Mouse (Mus musculus) heart, embryonic 10.5 days (tissue): ENCODE results near the gene App. TPM values are rescaled to one million over a fixed set of nuclear protein-coding genes. Genes with fewer than 3 reads are reported as not detected.

ENCODE experiments used
- DNase-seq: peaks from one replicate; pipeline ENCODE4 v3.0.0-alpha.2; 2017; ENCODE audit warnings: low spot score
- H3K27ac ChIP-seq: fragments of 300-500 bp; sonication (generic); 2 replicates; pipeline ENCODE4 v1.5.1; 2016; ENCODE audit warnings: mild to moderate bottlenecking
- H3K27me3 ChIP-seq: fragments of 300-500 bp; sonication (generic); 2 replicates; pipeline ENCODE4 v1.6.1; 2016; ENCODE audit warnings: mild to moderate bottlenecking; ENCODE audit not compliant: poor library complexity, insufficient read depth, severe bottlenecking
- H3K36me3 ChIP-seq: fragments of 300-500 bp; sonication (generic); 2 replicates; pipeline ENCODE4 v1.6.1; 2016; ENCODE audit warnings: mild to moderate bottlenecking, moderate library complexity
- H3K4me1 ChIP-seq: fragments of 300-500 bp; sonication (generic); 2 replicates; pipeline ENCODE4 v1.6.1; 2016; ENCODE audit warnings: mild to moderate bottlenecking
- H3K4me3 ChIP-seq: fragments of 300-500 bp; sonication (generic); 2 replicates; pipeline ENCODE4 v1.5.1; 2016; ENCODE audit warnings: mild to moderate bottlenecking, moderate library complexity
- H3K9me3 ChIP-seq: fragments of 300-500 bp; sonication (generic); 2 replicates; pipeline ENCODE4 v1.6.1; 2016; ENCODE audit warnings: mild to moderate bottlenecking, moderate library complexity
- WGBS: fragments of 180-500 bp; shearing (Covaris S2); methylation state at CpG from one replicate; pipeline ENCODE4 v1.1.7; 2016; 5-methylcytosine and 5-hydroxymethylcytosine counted together
- polyA plus RNA-seq: library from polyadenylated mRNA; unstranded; fragments of >200 nt; fragmentation: Nextera tagmentation; extraction: Ambion mirVana; gene quantifications from 2 replicates; pipeline ENCODE4 v1.2.1, GENCODE M21; 2016

Gene App
- polyA plus RNA-seq, 1 experiment from 2014 or later: 144 TPM

- Histone ChIP-seq H3K4me3 (no peak overlapping the region), H3K4me1 (peaks cover 10% of the 10 kb centered on the region), H3K27ac (no peak overlapping the region), H3K9me3 (no peaks in the 10 kb centered on the region), H3K27me3 (no peaks in the 10 kb centered on the region), H3K36me3 (peaks cover 50% of the 10 kb centered on the region)
- DNase-seq: no peak
- 89% methylated on average over 7 of the region's 7 CpGs for WGBS
Observed at GRCm38 (mm10) chr16:84969026-84969425, 204.5 kb downstream of the App start.

- no peak overlapping the region for H3K4me3 ChIP-seq
- H3K9me3 ChIP-seq: no peaks in the 10 kb centered on the region
- WGBS: 78% methylated on average over 4 of the region's 4 CpGs
- no peak overlapping the region for H3K27ac ChIP-seq
- H3K27me3 ChIP-seq: no peaks in the 10 kb centered on the region
- DNase-seq: no peak
- peaks cover under 1% of the 10 kb centered on the region; the same call in 1 of the 2 replicates for H3K4me1 ChIP-seq
- peaks cover 63% of the 10 kb centered on the region for H3K36me3 ChIP-seq
Observed at GRCm38 (mm10) chr16:84966983-84967382, 206.6 kb downstream of the App start.

GRCm38 (mm10) chr16:84966096-84966495 lies 207.5 kb downstream of the App start:
- H3K4me3 ChIP-seq: no peak overlapping the region
- no peak overlapping the region for H3K27ac ChIP-seq
- peaks cover 68% of the 10 kb centered on the region for H3K36me3 ChIP-seq
- H3K9me3 ChIP-seq: no peaks in the 10 kb centered on the region
- WGBS: 90% methylated on average over 13 of the region's 13 CpGs
- no peaks in the 10 kb centered on the region for H3K27me3 ChIP-seq
- H3K4me1 ChIP-seq: no peaks in the 10 kb centered on the region
- DNase-seq: no peak

- 68% methylated on average over 9 of the region's 9 CpGs for WGBS
- no peaks in the 10 kb centered on the region for H3K4me1 ChIP-seq
- H3K36me3 ChIP-seq: peaks cover 75% of the 10 kb centered on the region
Observed at GRCm38 (mm10) chr16:84963960-84964359, 209.6 kb downstream of the App start.

GRCm38 (mm10) chr16:84963527-84963926 lies 210.0 kb downstream of the App start:
- H3K36me3 ChIP-seq: peaks cover 74% of the 10 kb centered on the region

More at GRCm38 (mm10) chr16:84963960-84964359, 209.6 kb downstream of the App start:
- H3K27ac ChIP-seq: no peak overlapping the region
- H3K27me3 ChIP-seq: no peaks in the 10 kb centered on the region
- no peak for DNase-seq
- H3K9me3 ChIP-seq: no peaks in the 10 kb centered on the region
- no peak overlapping the region for H3K4me3 ChIP-seq

GRCm38 (mm10) chr16:84957253-84957652 lies 216.3 kb downstream of the App start:
- H3K27ac ChIP-seq: no peak overlapping the region
- DNase-seq: no peak
- 60% methylated on average over 6 of the region's 6 CpGs for WGBS
- H3K4me3 ChIP-seq: no peak overlapping the region
- peaks cover 10% of the 10 kb centered on the region for H3K4me1 ChIP-seq
- no peaks in the 10 kb centered on the region for H3K27me3 ChIP-seq
- H3K36me3 ChIP-seq: peaks cover 66% of the 10 kb centered on the region
- no peaks in the 10 kb centered on the region for H3K9me3 ChIP-seq

More at GRCm38 (mm10) chr16:84963527-84963926, 210.0 kb downstream of the App start:
- H3K9me3 ChIP-seq: no peaks in the 10 kb centered on the region
- no peaks in the 10 kb centered on the region for H3K4me1 ChIP-seq
- H3K27me3 ChIP-seq: no peaks in the 10 kb centered on the region
- DNase-seq: no peak
- H3K27ac ChIP-seq: no peak overlapping the region
- no peak overlapping the region for H3K4me3 ChIP-seq
- 85% methylated on average over 12 of the region's 12 CpGs for WGBS

GRCm38 (mm10) chr16:84956690-84957089 lies 216.9 kb downstream of the App start:
- WGBS: 80% methylated on average over 2 of the region's 2 CpGs
- no peak for DNase-seq
- peaks cover 10% of the 10 kb centered on the region for H3K4me1 ChIP-seq
- H3K36me3 ChIP-seq: peaks cover 66% of the 10 kb centered on the region
- H3K27ac ChIP-seq: no peak overlapping the region
- no peaks in the 10 kb centered on the region for H3K27me3 ChIP-seq
- H3K9me3 ChIP-seq: no peaks in the 10 kb centered on the region
- no peak overlapping the region for H3K4me3 ChIP-seq

- H3K27ac ChIP-seq: no peak overlapping the region
- H3K36me3 ChIP-seq: peaks cover 63% of the 10 kb centered on the region
- WGBS: 43% methylated on average over 1 of the region's 1 CpGs
Observed at GRCm38 (mm10) chr16:84955840-84956239, 217.7 kb downstream of the App start.

GRCm38 (mm10) chr16:84955204-84955839 lies 218.2 kb downstream of the App start:
- 32% methylated on average over 26 of the region's 26 CpGs for WGBS
- peaks cover 58% of the 10 kb centered on the region for H3K36me3 ChIP-seq
- no peak overlapping the region for H3K4me3 ChIP-seq

More at GRCm38 (mm10) chr16:84955840-84956239, 217.7 kb downstream of the App start:
- Histone ChIP-seq H3K4me1 (peaks cover 10% of the 10 kb centered on the region), H3K9me3 (no peaks in the 10 kb centered on the region), H3K4me3 (no peak overlapping the region), H3K27me3 (no peaks in the 10 kb centered on the region)
- DNase-seq: no peak

GRCm38 (mm10) chr16:84931024-84931423 lies 242.5 kb downstream of the App start:
- H3K4me3 ChIP-seq: no peak overlapping the region
- H3K36me3 ChIP-seq: no peaks in the 10 kb centered on the region
- H3K9me3 ChIP-seq: no peaks in the 10 kb centered on the region
- no peaks in the 10 kb centered on the region for H3K4me1 ChIP-seq
- DNase-seq: no peak
- no peaks in the 10 kb centered on the region for H3K27me3 ChIP-seq
- H3K27ac ChIP-seq: no peak overlapping the region
- 83% methylated on average over 3 of the region's 3 CpGs for WGBS

More at GRCm38 (mm10) chr16:84955204-84955839, 218.2 kb downstream of the App start:
- no peaks in the 10 kb centered on the region for H3K9me3 ChIP-seq
- peak; percentile 89 for DNase-seq
- H3K4me1 ChIP-seq: peaks cover 10% of the 10 kb centered on the region
- H3K27ac ChIP-seq: no peak overlapping the region
- no peaks in the 10 kb centered on the region for H3K27me3 ChIP-seq

- 100% methylated on average over 1 of the region's 1 CpGs for WGBS
- no peak overlapping the region for H3K4me3 ChIP-seq
- H3K27me3 ChIP-seq: no peaks in the 10 kb centered on the region
- no peaks in the 10 kb centered on the region for H3K4me1 ChIP-seq
- H3K9me3 ChIP-seq: no peaks in the 10 kb centered on the region
- no peak for DNase-seq
- H3K27ac ChIP-seq: no peak overlapping the region
- no peaks in the 10 kb centered on the region for H3K36me3 ChIP-seq
Observed at GRCm38 (mm10) chr16:84927827-84928226, 245.7 kb downstream of the App start.

GRCm38 (mm10) chr16:84919649-84920308 lies 253.8 kb downstream of the App start:
- DNase-seq: no peak
- WGBS: 59% methylated on average over 5 of the region's 5 CpGs

GRCm38 (mm10) chr16:84919087-84919486 lies 254.5 kb downstream of the App start:
- 80% methylated on average over 3 of the region's 3 CpGs for whole genome bisulfite sequencing
- no peak for DNase-seq
- Histone ChIP-seq H3K27me3 (no peaks in the 10 kb centered on the region), H3K27ac (no peak overlapping the region), H3K4me3 (no peak overlapping the region), H3K9me3 (no peaks in the 10 kb centered on the region), H3K36me3 (no peaks in the 10 kb centered on the region), H3K4me1 (0 out of 2 replicates have a peak, but pooled peaks cover 3% of the 10 kb centered on the region)

More at GRCm38 (mm10) chr16:84919649-84920308, 253.8 kb downstream of the App start:
- Histone ChIP-seq H3K27me3 (no peaks in the 10 kb centered on the region), H3K36me3 (no peaks in the 10 kb centered on the region), H3K27ac (no peak overlapping the region), H3K4me3 (no peak overlapping the region), H3K4me1 (0 out of 2 replicates have a peak, but pooled peaks cover 3% of the 10 kb centered on the region), H3K9me3 (no peaks in the 10 kb centered on the region)
